Mouse (Mus musculus) stomach, postnatal 0 days (tissue): ENCODE data around the gene Prss28. TPM values are rescaled to one million over a fixed set of nuclear protein-coding genes. Genes with fewer than 3 reads are reported as not detected.
A peak's percentile ranks its signal among the peaks of the same experiment; 100 is the strongest.

ENCODE experiments used
- ATAC-seq: fragments of 200-750 bp; cut with Nextera tagmentation; 2 replicates; pipeline ENCODE4 v1.8.0; 2017; ENCODE audit not compliant: low FRiP score, low TSS enrichment
- DNase-seq: peaks from one replicate; pipeline ENCODE4 v3.0.0-alpha.2; 2016; ENCODE audit warnings: low spot score
- H3K27ac ChIP-seq: fragments of 300-500 bp; sonication (generic); replicated peaks from 2 replicates; pipeline ENCODE4 v1.5.1; 2014; ENCODE audit warnings: mild to moderate bottlenecking, control low read depth
- H3K27me3 ChIP-seq: fragments of 300-500 bp; sonication (generic); 2 replicates; pipeline ENCODE4 v1.6.1; 2014; ENCODE audit warnings: low read length; ENCODE audit not compliant: control insufficient read depth, insufficient read depth
- H3K36me3 ChIP-seq: fragments of 300-500 bp; sonication (generic); 2 replicates; pipeline ENCODE4 v1.6.1; 2014; ENCODE audit warnings: low read length, mixed read lengths; ENCODE audit not compliant: control insufficient read depth, insufficient read depth
- H3K4me1 ChIP-seq: fragments of 300-500 bp; sonication (generic); replicated peaks from 2 replicates; pipeline ENCODE4 v1.6.1; 2014; ENCODE audit warnings: antibody characterized with exemption; ENCODE audit not compliant: control insufficient read depth, insufficient read depth
- H3K4me2 ChIP-seq: fragments of 300-500 bp; sonication (generic); replicated peaks from 2 replicates; pipeline ENCODE4 v1.6.1; 2014; ENCODE audit warnings: low read depth, mild to moderate bottlenecking, control low read depth, moderate library complexity
- H3K4me3 ChIP-seq: fragments of 300-500 bp; sonication (generic); 2 replicates; pipeline ENCODE4 v1.5.1; 2014; ENCODE audit warnings: low read depth, low read length, control low read depth
- H3K9ac ChIP-seq: fragments of 300-500 bp; sonication (generic); 2 replicates; pipeline ENCODE4 v1.6.1; 2014; ENCODE audit warnings: mild to moderate bottlenecking, low read length, control low read depth, mixed read lengths
- H3K9me3 ChIP-seq: fragments of 300-500 bp; sonication (generic); 2 replicates; pipeline ENCODE4 v1.6.1; 2016; ENCODE audit warnings: low read length; ENCODE audit not compliant: control insufficient read depth
- CTCF ChIP-seq: IDR thresholded peaks from 2 replicates; pipeline ENCODE4 v1.5.1; 2016; ENCODE audit warnings: antibody characterized with exemption, low read depth, mild to moderate bottlenecking, moderate library complexity
- EP300 ChIP-seq: optimal IDR thresholded peaks from 2 replicates; pipeline ENCODE3; 2016; ENCODE audit warnings: antibody characterized with exemption
- WGBS: fragments of 180-500 bp; shearing (Covaris S2); extraction: QIAGEN DNeasy Blood & Tissue Kit; methylation state at CpG from one replicate; pipeline ENCODE4 v1.1.7; 2014; 5-methylcytosine and 5-hydroxymethylcytosine counted together
- polyA plus RNA-seq: library from polyadenylated mRNA; unstranded; fragments of >200 nt; fragmentation: Nextera tagmentation; extraction: Ambion mirVana; gene quantifications from 2 replicates; pipeline ENCODE4 v1.2.1, GENCODE M21; 2015

The Prss28 gene
- polyA plus RNA-seq, 1 experiment from 2014 or later: not detected

- Histone ChIP-seq H3K27ac (no peak overlapping the region), H3K27me3 (no peaks in the 10 kb centered on the region), H3K9ac (no peak overlapping the region), H3K4me2 (no peak overlapping the region), H3K36me3 (no peaks in the 10 kb centered on the region), H3K9me3 (no peaks in the 10 kb centered on the region), H3K4me1 (no peaks in the 10 kb centered on the region), H3K4me3 (no peak overlapping the region)
- no peak for ATAC-seq
- WGBS: 23% methylated on average over 4 of the region's 4 CpGs
- DNase-seq: peak; percentile 57
- TF ChIP-seq CTCF (peak; percentile 78), EP300 (no peak)
These were observed 19.6 kb upstream of the Prss28 start for GRCm38 (mm10) chr17:25288842-25289241.

DNA sequence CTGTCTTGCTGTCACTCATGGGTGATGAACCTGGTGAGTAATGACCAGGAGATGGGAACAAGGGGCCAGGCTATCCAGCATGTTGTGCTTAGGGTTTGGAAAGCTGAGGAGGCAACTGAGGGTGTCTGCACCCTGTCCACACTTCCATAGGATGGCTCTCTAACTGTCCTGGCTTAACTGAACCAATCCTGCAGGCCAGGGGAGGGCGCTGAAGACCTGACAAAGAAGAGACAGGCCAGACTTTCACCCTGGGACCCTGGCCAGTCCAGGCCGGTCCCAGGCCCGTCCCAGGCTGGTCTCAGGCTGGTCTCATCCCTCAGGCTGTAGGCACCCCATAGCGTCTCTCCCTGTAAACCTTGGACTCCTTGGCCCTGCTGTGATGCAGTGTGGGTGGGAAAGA is 18.0 kb upstream of the Prss28 start:
- H3K36me3 ChIP-seq: no peaks in the 10 kb centered on the region
- TF ChIP-seq CTCF (peak; percentile 29; the same call in 1 of the 2 replicates), EP300 (no peak)
- H3K9ac ChIP-seq: no peak overlapping the region
- no peak overlapping the region for H3K4me3 ChIP-seq
- H3K9me3 ChIP-seq: no peaks in the 10 kb centered on the region
- H3K4me2 ChIP-seq: no peak overlapping the region
- no peak overlapping the region for H3K27ac ChIP-seq
- no peaks in the 10 kb centered on the region for H3K4me1 ChIP-seq
- DNase-seq (no peak), ATAC-seq (peak; percentile 38; the same call in 1 of the 2 replicates)
- WGBS: 21% methylated on average over 4 of the region's 4 CpGs
- H3K27me3 ChIP-seq: no peaks in the 10 kb centered on the region

GRCm38 (mm10) chr17:25293495-25293894 is 15.0 kb upstream of the Prss28 start:
- TF ChIP-seq CTCF: no peak
- TF ChIP-seq EP300: no peak
- DNase-seq (no peak), ATAC-seq (no peak)
- Histone ChIP-seq H3K4me2 (no peak overlapping the region), H3K27me3 (no peaks in the 10 kb centered on the region), H3K4me3 (no peak overlapping the region), H3K9ac (no peak overlapping the region), H3K36me3 (no peaks in the 10 kb centered on the region), H3K27ac (no peak overlapping the region), H3K9me3 (no peaks in the 10 kb centered on the region), H3K4me1 (no peaks in the 10 kb centered on the region)
- WGBS: 54% methylated on average over 5 of the region's 5 CpGs

DNA sequence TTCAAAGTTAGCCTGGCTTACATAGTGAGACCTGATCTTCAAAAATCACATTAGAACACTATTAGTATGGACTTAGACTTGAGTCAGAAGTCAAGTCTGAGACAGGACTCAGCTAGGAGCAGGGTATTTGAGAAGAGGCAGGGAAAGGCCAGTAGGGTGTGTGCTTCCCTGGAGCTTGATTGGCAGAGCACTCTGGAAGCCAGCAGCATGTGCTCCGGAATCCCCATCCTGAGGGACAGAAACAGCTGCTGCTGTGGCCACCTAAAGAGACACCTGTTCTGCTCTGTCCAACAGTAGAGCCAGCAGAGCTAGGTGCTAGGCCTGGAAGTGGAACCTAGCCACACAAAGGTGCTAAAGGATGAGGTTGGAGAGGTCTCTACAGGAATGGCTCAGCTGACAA is 14.3 kb upstream of the Prss28 start:
- H3K36me3 ChIP-seq: no peaks in the 10 kb centered on the region
- ATAC-seq (no peak), DNase-seq (no peak)
- no peaks in the 10 kb centered on the region for H3K4me1 ChIP-seq
- H3K27me3 ChIP-seq: no peaks in the 10 kb centered on the region
- TF ChIP-seq EP300 (no peak), CTCF (no peak)
- no peak overlapping the region for H3K9ac ChIP-seq
- no peak overlapping the region for H3K4me3 ChIP-seq
- no peaks in the 10 kb centered on the region for H3K9me3 ChIP-seq
- WGBS: 65% methylated on average over 1 of the region's 1 CpGs
- no peak overlapping the region for H3K27ac ChIP-seq
- no peak overlapping the region for H3K4me2 ChIP-seq

DNA sequence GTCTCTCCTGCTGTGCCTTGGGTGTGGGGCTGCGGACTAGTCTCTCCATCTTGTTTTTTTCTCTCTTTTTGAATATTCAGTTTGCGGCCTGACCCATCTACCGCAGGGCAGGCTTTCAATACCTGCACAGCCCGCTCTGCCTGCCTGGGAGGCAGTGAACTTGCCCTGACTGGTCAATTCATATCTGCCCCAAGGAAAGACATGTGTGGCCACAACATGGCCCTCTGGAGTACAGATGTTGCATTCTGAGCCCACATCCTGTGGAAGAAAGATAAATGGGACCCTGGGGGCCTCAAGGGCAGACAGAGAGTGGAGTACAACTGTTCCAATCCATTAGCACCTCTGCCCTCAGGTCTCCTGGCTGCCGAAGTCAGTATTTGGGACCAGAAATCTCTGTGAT is 10.4 kb upstream of the Prss28 start, which contains the start of gene Prss34:
Gene Prss34, plus strand, starts transcription at position 301 of the 400 bp plus-strand sequence.
- DNase-seq (no peak), ATAC-seq (no peak)
- no peak within 1 kb of the TSS for H3K4me3 ChIP-seq
- no peak within 1 kb of the TSS for H3K4me2 ChIP-seq
- no peak within 1 kb of the TSS for H3K9ac ChIP-seq
- TF ChIP-seq EP300: no peak
- no peak for TF ChIP-seq CTCF
- no peak within 1 kb of the TSS for H3K27ac ChIP-seq
- 76% methylated on average over 5 of the region's 5 CpGs for WGBS
- H3K9me3 ChIP-seq: no peaks in the 10 kb centered on the region
- H3K4me1 ChIP-seq: no peaks in the 10 kb centered on the region
- H3K36me3 ChIP-seq: no peaks in the 10 kb centered on the region
- no peaks in the 10 kb centered on the region for H3K27me3 ChIP-seq

- Histone ChIP-seq H3K4me1 (no peaks in the 10 kb centered on the region), H3K36me3 (no peaks in the 10 kb centered on the region), H3K4me2 (no peak within 1 kb of the TSS), H3K9ac (no peak within 1 kb of the TSS), H3K27me3 (no peaks in the 10 kb centered on the region), H3K27ac (no peak within 1 kb of the TSS), H3K9me3 (no peaks in the 10 kb centered on the region), H3K4me3 (no peak within 1 kb of the TSS)
- DNase-seq (no peak), ATAC-seq (no peak)
- no peak for TF ChIP-seq EP300
- TF ChIP-seq CTCF: no peak
- WGBS: 73% methylated on average over 5 of the region's 5 CpGs
These were observed 9.9 kb downstream of the Prss28 start, which contains the start of gene Prss29 for GRCm38 (mm10) chr17:25318354-25318753. Gene Prss29, plus strand, starts transcription at chr17:25318654.
